Mouse (Mus musculus): ENCODE data around the gene Trim65. TPM values are rescaled to one million over a fixed set of nuclear protein-coding genes. Genes with fewer than 3 reads are reported as not detected.

The Trim65 gene
- total RNA-seq, 2 experiments from 2014 or later, result 6.2 to 7.1 TPM

GRCm38 (mm10) chr11:116075539-116076265 is 55.2 kb downstream of the Trim65 start:
- no peak for DNase-seq (ENCODE audit: extremely low spot score in 1 of 2, low spot score in 1 of 2)

DNA sequence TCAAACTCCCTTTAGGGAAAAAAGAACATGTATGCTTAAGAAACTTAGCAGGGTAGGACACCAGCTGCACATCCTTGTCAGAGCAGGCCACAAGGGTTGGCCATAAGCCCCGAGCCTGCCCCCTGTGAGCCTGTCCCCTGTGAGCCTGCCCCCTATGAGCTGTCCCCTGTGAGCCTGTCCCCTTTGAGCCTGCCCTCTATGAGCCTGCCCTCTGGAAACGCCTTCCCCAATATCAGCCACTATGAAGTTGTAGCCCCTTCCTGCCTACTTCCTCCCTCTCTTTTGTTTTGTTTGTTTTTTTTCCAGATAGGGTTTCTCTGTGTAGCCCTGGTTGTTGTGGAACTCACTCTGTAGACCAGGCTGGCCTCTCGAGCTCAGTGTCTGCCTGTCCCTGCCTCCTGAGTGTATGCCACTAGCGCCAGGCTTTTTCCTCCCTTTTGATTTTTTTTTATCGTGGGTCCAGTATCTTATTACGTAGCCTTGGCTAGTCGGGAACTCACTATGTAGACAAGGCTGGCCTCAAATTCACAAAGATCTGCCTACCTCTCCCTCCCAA is 56.4 kb downstream of the Trim65 start:
- no peak for DNase-seq (ENCODE audit: extremely low spot score in 1 of 2, low spot score in 1 of 2)

DNA sequence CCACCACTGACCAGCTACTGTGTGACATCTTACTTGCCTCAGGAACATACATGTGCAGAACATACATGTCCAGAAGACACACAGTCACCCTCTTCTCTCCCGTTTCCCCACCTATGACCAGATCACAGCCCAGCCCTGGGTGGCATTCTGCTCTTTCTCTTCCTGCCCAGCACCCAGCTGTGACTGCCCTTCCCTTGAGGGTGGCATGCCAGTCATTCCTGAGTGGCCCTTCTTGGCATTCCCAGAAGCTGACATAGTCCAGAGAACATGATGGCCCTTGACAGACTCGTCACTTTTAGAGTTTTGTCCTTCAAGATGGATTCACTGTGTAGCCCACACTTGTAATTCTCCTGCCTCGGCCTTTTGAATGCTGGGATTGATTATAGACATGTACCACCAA is 58.3 kb downstream of the Trim65 start:
- DNase-seq (ENCODE audit: extremely low spot score in 1 of 2, low spot score in 1 of 2), result no peak

Other genes starting within 250 kb of the Trim65 start
- gene Smim5, start 231.2 kb downstream of the Trim65 start, total RNA-seq (2021), result 1 to 10 TPM in 1 of 2 experiments, under 1 TPM in 1; 0.54 to 1.2 TPM
- gene Smim6, start 219.1 kb downstream of the Trim65 start, total RNA-seq (2021), result not detected
- gene Sap30bp, start 197.8 kb downstream of the Trim65 start, total RNA-seq (2021), result 10 to 100 TPM; 33.1 to 47.4 TPM
- gene Recql5, start 197.7 kb downstream of the Trim65 start, total RNA-seq (2021), result 10 to 100 TPM; 25.7 to 28.4 TPM
- 1 to 10 TPM; 5.2 to 6.5 TPM for gene Itgb4, start 156.4 kb downstream of the Trim65 start, total RNA-seq (2021)
- 10 to 100 TPM; 14.0 to 16.9 TPM for gene Galk1, start 118.4 kb downstream of the Trim65 start, total RNA-seq (2021)
- 100 to 1,000 TPM; 281 to 291 TPM for gene H3f3b, start 103.2 kb downstream of the Trim65 start, total RNA-seq (2021)
- gene Unk, start 100.8 kb downstream of the Trim65 start, total RNA-seq (2021), result 10 to 100 TPM; 19.6 to 23.2 TPM
- 1 to 10 TPM; 1.3 to 2.4 TPM for gene Unc13d, start 53.2 kb downstream of the Trim65 start, total RNA-seq (2021)
- 100 to 1,000 TPM; 390 to 418 TPM for gene Wbp2, start 44.1 kb downstream of the Trim65 start, total RNA-seq (2021)
- 1 to 10 TPM; 5.6 to 5.9 TPM for gene Trim47, start 3.9 kb downstream of the Trim65 start, total RNA-seq (2021)
- 10 to 100 TPM; 59.1 to 62.7 TPM for gene Mrpl38, start 7.7 kb upstream of the Trim65 start, total RNA-seq (2021)
- gene Fbf1, start 37.0 kb upstream of the Trim65 start, total RNA-seq (2021), result 10 to 100 TPM; 74.6 to 96.0 TPM
- 10 to 100 TPM; 41.4 to 45.1 TPM for gene Ten1, start 67.7 kb upstream of the Trim65 start, total RNA-seq (2021)
- 100 to 1,000 TPM; 117 to 118 TPM for gene Acox1, start 67.9 kb upstream of the Trim65 start, total RNA-seq (2021)
- under 1 TPM; 0.26 to 0.59 TPM for gene Evpl, start 106.9 kb upstream of the Trim65 start, total RNA-seq (2021)
- gene Srp68, start 143.1 kb upstream of the Trim65 start, total RNA-seq (2021), result 10 to 100 TPM; 61.5 to 61.7 TPM
- not detected for gene Galr2, start 149.8 kb upstream of the Trim65 start, total RNA-seq (2021)
- gene Exoc7, start 176.1 kb upstream of the Trim65 start, total RNA-seq (2021), result 10 to 100 TPM; 85.0 to 87.2 TPM
- 1 to 10 TPM; 5.4 to 7.1 TPM for gene Foxj1, start 204.3 kb upstream of the Trim65 start, total RNA-seq (2021)

Data from layer of hippocampus, postnatal 25 days (tissue).